Mouse (Mus musculus) embryonic facial prominence, embryonic 13.5 days (tissue): Measurements from ENCODE around the gene Ntm. TPM values are rescaled to one million over a fixed set of nuclear protein-coding genes. Genes with fewer than 3 reads are reported as not detected.

ENCODE experiments used
- ATAC-seq: fragments of 200-750 bp; cut with Nextera tagmentation; 2 replicates; pipeline ENCODE4 v1.8.0; 2017; ENCODE audit warnings: low read depth; ENCODE audit not compliant: insufficient number of reproducible peaks, insufficient read depth, low FRiP score, low TSS enrichment
- H3K27ac ChIP-seq: fragments of 300-500 bp; sonication (generic); 2 replicates; pipeline ENCODE4 v1.5.1; 2015; ENCODE audit warnings: moderate library complexity, mild to moderate bottlenecking, inconsistent platforms
- H3K27me3 ChIP-seq: fragments of 300-500 bp; sonication (generic); 2 replicates; pipeline ENCODE4 v1.6.1; 2015; ENCODE audit warnings: mild to moderate bottlenecking, inconsistent platforms
- H3K36me3 ChIP-seq: fragments of 300-500 bp; sonication (generic); 2 replicates; pipeline ENCODE4 v1.6.1; 2015; ENCODE audit warnings: mild to moderate bottlenecking, inconsistent platforms
- H3K4me1 ChIP-seq: fragments of 300-500 bp; sonication (generic); 2 replicates; pipeline ENCODE4 v1.6.1; 2015; ENCODE audit warnings: inconsistent platforms
- H3K4me2 ChIP-seq: fragments of 300-500 bp; sonication (generic); 2 replicates; pipeline ENCODE4 v1.6.1; 2015; ENCODE audit warnings: moderate library complexity, mild to moderate bottlenecking, inconsistent platforms
- H3K4me3 ChIP-seq: fragments of 300-500 bp; sonication (generic); 2 replicates; pipeline ENCODE4 v1.5.1; 2015; ENCODE audit warnings: mild to moderate bottlenecking, inconsistent platforms
- H3K9ac ChIP-seq: fragments of 300-500 bp; sonication (generic); 2 replicates; pipeline ENCODE4 v1.6.1; 2015; ENCODE audit warnings: mild to moderate bottlenecking, inconsistent platforms
- H3K9me3 ChIP-seq: fragments of 300-500 bp; sonication (generic); 2 replicates; pipeline ENCODE4 v1.6.1; 2016; ENCODE audit warnings: inconsistent platforms
- WGBS: fragments of 180-500 bp; shearing (Covaris S2); methylation state at CpG from one replicate; pipeline ENCODE4 v1.1.7; 2015; ENCODE audit warnings: mixed read lengths; 5-methylcytosine and 5-hydroxymethylcytosine counted together
- polyA plus RNA-seq: library from polyadenylated mRNA; unstranded; fragments of >200 nt; fragmentation: Nextera tagmentation; extraction: Ambion mirVana; gene quantifications from 2 replicates; pipeline ENCODE4 v1.2.1, GENCODE M21; 2015

Ntm gene
- polyA plus RNA-seq, 1 experiment from 2014 or later = 16.1 TPM

GRCm38 (mm10) chr9:29124455-29124854 is 838.5 kb downstream of the Ntm start:
- no peak overlapping the region for H3K4me2 ChIP-seq
- no peaks in the 10 kb centered on the region for H3K4me1 ChIP-seq
- ATAC-seq = no peak
- no peak overlapping the region for H3K4me3 ChIP-seq
- H3K36me3 ChIP-seq = no peaks in the 10 kb centered on the region
- no peak overlapping the region for H3K9ac ChIP-seq
- H3K9me3 ChIP-seq = no peaks in the 10 kb centered on the region
- WGBS = 80% methylated on average over 3 of the region's 3 CpGs
- H3K27ac ChIP-seq = no peak overlapping the region
- no peaks in the 10 kb centered on the region for H3K27me3 ChIP-seq

DNA sequence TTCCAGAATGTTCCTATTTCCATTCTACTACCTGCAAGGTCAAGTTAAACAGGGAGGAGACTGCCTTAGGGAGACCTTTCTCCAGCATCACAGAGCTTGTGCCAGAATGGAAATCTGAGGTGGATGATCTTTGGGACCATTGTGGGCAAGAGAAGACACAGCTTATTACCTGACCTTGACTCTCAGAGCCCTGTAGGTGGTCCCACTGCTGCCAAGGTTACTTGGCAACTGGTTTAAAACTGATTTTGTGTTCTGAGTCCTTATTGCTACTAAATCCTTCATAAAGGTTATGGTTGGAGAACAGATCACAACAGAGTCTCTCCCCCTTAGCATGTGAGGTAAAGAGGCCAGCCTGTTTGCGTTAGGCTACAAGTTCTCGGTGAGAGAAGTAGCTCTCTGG is 839.1 kb downstream of the Ntm start:
- Histone ChIP-seq H3K27me3 (no peaks in the 10 kb centered on the region), H3K36me3 (no peaks in the 10 kb centered on the region), H3K4me1 (no peaks in the 10 kb centered on the region), H3K27ac (no peak overlapping the region), H3K9ac (no peak overlapping the region), H3K4me2 (no peak overlapping the region), H3K9me3 (no peaks in the 10 kb centered on the region), H3K4me3 (no peak overlapping the region)
- 80% methylated on average over 2 of the region's 2 CpGs for WGBS
- no peak for ATAC-seq

DNA sequence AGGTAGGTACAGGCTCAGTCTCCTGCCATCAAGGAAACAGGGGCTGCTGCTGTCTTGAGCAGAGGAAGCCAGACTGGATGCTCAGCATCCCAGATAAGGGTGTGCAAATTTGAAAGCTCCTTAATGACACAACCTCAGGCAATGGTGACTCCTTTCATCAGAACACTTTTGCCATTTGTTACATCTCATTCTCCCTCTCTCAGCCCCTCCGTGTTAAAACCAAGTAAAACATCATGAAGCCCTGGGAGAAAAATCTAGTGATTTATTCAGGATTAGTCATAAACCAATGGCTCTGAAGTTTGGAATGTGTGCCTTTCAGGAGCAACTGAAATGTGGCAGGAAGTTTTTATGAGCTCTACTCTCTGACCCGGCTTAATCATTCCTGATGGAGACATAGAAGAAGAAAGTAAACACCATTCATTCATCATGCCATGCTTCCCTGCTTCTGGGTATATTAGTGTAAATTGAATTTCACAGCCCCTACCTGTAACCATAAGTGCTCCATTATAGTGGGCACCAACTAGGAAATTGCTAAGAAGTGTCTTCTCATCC is 845.3 kb downstream of the Ntm start:
- Histone ChIP-seq H3K27ac (no peak overlapping the region), H3K36me3 (no peaks in the 10 kb centered on the region), H3K4me3 (no peak overlapping the region), H3K9ac (no peak overlapping the region), H3K9me3 (no peaks in the 10 kb centered on the region), H3K4me1 (no peaks in the 10 kb centered on the region), H3K27me3 (no peaks in the 10 kb centered on the region), H3K4me2 (no peak overlapping the region)
- 46% methylated on average over 2 of the region's 2 CpGs for WGBS
- ATAC-seq = no peak

- H3K27me3 ChIP-seq = no peaks in the 10 kb centered on the region
- no peak for ATAC-seq
- H3K4me1 ChIP-seq = no peaks in the 10 kb centered on the region
- no peak overlapping the region for H3K27ac ChIP-seq
- no peak overlapping the region for H3K9ac ChIP-seq
- no peaks in the 10 kb centered on the region for H3K9me3 ChIP-seq
- WGBS = 27% methylated on average over 2 of the region's 2 CpGs
- H3K4me2 ChIP-seq = no peak overlapping the region
- no peak overlapping the region for H3K4me3 ChIP-seq
- no peaks in the 10 kb centered on the region for H3K36me3 ChIP-seq
Observed at GRCm38 (mm10) chr9:29115337-29115736, 847.6 kb downstream of the Ntm start.

- Histone ChIP-seq H3K4me3 (no peak overlapping the region), H3K4me1 (no peaks in the 10 kb centered on the region), H3K9me3 (no peaks in the 10 kb centered on the region), H3K4me2 (no peak overlapping the region), H3K36me3 (no peaks in the 10 kb centered on the region), H3K27me3 (no peaks in the 10 kb centered on the region), H3K27ac (no peak overlapping the region), H3K9ac (no peak overlapping the region)
- no peak for ATAC-seq
- WGBS = 68% methylated on average over 3 of the region's 3 CpGs
Observed at GRCm38 (mm10) chr9:29106771-29107170, 856.2 kb downstream of the Ntm start.

- Histone ChIP-seq H3K4me2 (no peak overlapping the region), H3K9me3 (no peaks in the 10 kb centered on the region), H3K27ac (no peak overlapping the region), H3K36me3 (no peaks in the 10 kb centered on the region), H3K4me1 (no peaks in the 10 kb centered on the region), H3K27me3 (no peaks in the 10 kb centered on the region), H3K4me3 (no peak overlapping the region), H3K9ac (no peak overlapping the region)
- no peak for ATAC-seq
- WGBS = 83% methylated on average over 5 of the region's 5 CpGs
Observed at GRCm38 (mm10) chr9:29104442-29104841, 858.5 kb downstream of the Ntm start.

DNA sequence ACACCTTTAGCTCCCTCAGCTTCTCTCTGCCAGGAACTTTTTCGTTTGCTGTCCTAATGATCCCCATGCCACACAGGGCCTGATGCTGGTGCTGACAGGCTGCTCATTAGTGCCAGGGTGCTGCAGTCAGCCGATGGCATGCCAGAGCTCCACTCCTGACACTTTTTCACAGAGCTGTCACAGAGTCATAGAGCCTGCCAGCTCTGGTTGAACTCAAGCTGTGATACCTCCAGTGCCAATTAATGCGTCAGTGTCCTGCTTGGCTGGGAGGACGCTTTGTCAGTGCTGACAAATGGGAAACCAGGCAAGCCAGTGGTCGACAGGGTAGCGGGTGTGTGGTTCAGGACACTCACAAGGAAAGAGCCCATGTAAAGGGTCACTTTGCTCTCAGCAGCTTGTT is 858.9 kb downstream of the Ntm start:
- WGBS = 71% methylated on average over 6 of the region's 6 CpGs
- no peak for ATAC-seq

DNA sequence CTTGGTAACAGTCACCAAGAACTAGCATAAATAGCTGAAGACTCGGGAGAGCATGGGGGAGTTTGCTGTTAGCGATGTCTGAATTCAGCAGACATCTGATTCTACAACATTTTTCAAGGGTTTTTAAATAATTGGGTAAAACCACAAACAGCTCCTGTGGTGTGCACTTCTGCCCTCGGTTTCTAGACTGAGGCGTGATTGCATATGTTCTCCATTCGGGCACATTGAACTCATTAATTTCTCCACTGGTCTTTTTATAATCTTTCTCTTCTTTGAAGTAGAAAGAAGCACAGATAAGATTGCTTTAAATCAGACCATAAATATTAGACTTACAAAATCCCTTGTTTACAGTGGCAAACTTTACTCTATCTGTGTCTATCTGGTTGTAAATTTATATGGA is 862.3 kb downstream of the Ntm start:
- Histone ChIP-seq H3K36me3 (no peaks in the 10 kb centered on the region), H3K4me2 (no peak overlapping the region)
- 23% methylated on average over 5 of the region's 5 CpGs for WGBS

More for the DNA sequence above, 858.9 kb downstream of the Ntm start:
- H3K4me1 ChIP-seq = no peaks in the 10 kb centered on the region
- no peak overlapping the region for H3K9ac ChIP-seq
- no peak overlapping the region for H3K4me3 ChIP-seq
- no peaks in the 10 kb centered on the region for H3K27me3 ChIP-seq
- no peaks in the 10 kb centered on the region for H3K9me3 ChIP-seq
- no peak overlapping the region for H3K4me2 ChIP-seq
- H3K27ac ChIP-seq = no peak overlapping the region
- no peaks in the 10 kb centered on the region for H3K36me3 ChIP-seq

DNA sequence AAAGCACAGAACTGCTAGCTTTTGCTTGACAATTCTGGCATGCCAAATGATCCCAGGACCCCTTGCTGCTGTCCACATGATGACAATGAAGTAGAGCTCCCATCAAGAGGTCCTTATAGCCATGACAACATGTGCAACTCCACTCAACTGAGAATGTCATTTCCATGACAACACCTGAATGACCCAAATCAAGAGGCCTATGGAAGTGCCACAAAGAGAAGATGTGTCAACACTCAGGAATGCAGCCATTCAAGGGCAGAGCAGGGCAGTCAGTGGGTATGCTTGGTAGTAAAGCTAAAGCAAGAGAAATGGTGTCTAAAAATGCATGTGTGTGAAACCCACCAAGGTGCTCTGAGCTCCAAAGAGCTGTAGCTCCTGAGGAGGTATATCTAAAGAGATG is 870.5 kb downstream of the Ntm start:
- Histone ChIP-seq H3K4me2 (no peak overlapping the region), H3K4me3 (no peak overlapping the region), H3K9me3 (no peaks in the 10 kb centered on the region), H3K27ac (no peak overlapping the region), H3K9ac (no peak overlapping the region), H3K36me3 (no peaks in the 10 kb centered on the region), H3K27me3 (no peaks in the 10 kb centered on the region), H3K4me1 (no peaks in the 10 kb centered on the region)
- no peak for ATAC-seq

More for the DNA sequence above, 862.3 kb downstream of the Ntm start:
- no peaks in the 10 kb centered on the region for H3K9me3 ChIP-seq
- H3K9ac ChIP-seq = no peak overlapping the region
- no peak overlapping the region for H3K27ac ChIP-seq
- no peaks in the 10 kb centered on the region for H3K4me1 ChIP-seq
- H3K4me3 ChIP-seq = no peak overlapping the region
- no peak for ATAC-seq
- H3K27me3 ChIP-seq = no peaks in the 10 kb centered on the region

DNA sequence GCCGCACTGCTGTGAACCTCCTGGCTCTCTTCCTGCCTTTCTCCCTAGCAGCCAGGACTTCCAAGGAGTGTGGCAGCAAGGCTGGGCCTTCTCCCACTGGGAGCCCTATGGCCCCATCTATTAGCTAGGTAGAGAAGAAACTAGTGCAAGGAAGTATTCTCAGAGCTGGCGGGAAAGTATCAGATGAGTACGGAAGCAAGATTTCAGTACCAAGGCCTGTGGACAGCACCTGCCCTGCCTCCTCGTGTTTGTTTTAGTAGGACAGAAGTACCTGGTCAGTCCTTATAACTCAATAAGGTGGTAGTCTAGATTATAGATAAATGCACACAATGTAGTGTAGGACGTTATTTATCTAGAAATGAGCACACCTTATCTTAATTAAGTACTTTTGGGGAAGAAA is 874.3 kb downstream of the Ntm start:
- no peak for ATAC-seq
- H3K9ac ChIP-seq = no peak overlapping the region
- no peaks in the 10 kb centered on the region for H3K36me3 ChIP-seq
- no peak overlapping the region for H3K4me3 ChIP-seq
- H3K4me1 ChIP-seq = no peaks in the 10 kb centered on the region
- no peak overlapping the region for H3K4me2 ChIP-seq
- H3K9me3 ChIP-seq = no peaks in the 10 kb centered on the region
- no peaks in the 10 kb centered on the region for H3K27me3 ChIP-seq
- 55% methylated on average over 5 of the region's 5 CpGs for WGBS
- H3K27ac ChIP-seq = no peak overlapping the region

DNA sequence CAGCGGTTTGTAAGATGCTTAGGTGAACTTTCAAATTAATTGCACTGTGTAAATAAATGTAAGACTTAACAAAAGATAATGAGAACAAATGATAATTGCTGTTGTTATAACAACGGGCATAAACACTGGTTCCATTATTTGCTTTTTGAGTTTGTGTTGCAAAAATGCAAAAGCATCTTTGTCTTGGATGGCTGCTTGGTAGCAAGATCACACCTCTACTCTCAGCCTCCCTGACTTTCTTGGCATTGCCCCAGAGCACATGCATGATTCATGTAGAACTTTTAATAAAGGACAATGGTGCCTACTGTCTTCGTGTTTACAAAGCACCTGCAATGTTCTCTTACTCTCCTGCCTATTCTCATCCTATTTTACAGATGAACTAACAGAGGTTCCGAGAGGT is 875.3 kb downstream of the Ntm start:
- H3K9ac ChIP-seq = no peak overlapping the region
- WGBS = 61% methylated on average over 4 of the region's 4 CpGs

DNA sequence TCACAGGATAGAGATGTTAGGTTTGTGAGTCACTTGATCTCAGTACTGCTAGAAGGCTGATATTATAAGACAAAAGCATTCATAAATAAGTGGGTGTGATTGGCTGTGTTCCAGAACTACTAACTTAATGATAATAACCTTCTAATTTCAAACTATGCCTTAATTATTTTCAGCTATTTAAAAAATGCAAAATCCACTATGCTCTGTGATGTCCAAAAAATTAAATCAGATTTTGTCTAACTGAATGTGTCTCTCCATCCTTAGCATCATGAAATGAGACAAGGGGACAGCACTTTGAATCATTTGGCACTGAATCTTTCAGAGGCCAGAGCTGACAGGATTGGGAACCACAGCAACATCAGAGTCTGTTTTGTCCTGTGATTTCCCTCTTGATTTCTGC is 875.8 kb downstream of the Ntm start:
- no peak for ATAC-seq
- Histone ChIP-seq H3K36me3 (no peaks in the 10 kb centered on the region), H3K27ac (no peak overlapping the region), H3K9ac (no peak overlapping the region), H3K4me2 (no peak overlapping the region), H3K27me3 (no peaks in the 10 kb centered on the region), H3K4me3 (no peak overlapping the region), H3K4me1 (no peaks in the 10 kb centered on the region), H3K9me3 (no peaks in the 10 kb centered on the region)

More for the DNA sequence above, 875.3 kb downstream of the Ntm start:
- no peaks in the 10 kb centered on the region for H3K27me3 ChIP-seq
- no peaks in the 10 kb centered on the region for H3K36me3 ChIP-seq
- H3K4me1 ChIP-seq = no peaks in the 10 kb centered on the region
- H3K4me3 ChIP-seq = no peak overlapping the region
- no peaks in the 10 kb centered on the region for H3K9me3 ChIP-seq
- H3K27ac ChIP-seq = no peak overlapping the region
- ATAC-seq = no peak
- H3K4me2 ChIP-seq = no peak overlapping the region
